Mouse (Mus musculus): ENCODE results near the gene Irgc1. TPM values are rescaled to one million over a fixed set of nuclear protein-coding genes. Genes with fewer than 3 reads are reported as not detected.

Irgc1 gene
- total RNA-seq, 2 experiments from 2014 or later, result not detected

DNA sequence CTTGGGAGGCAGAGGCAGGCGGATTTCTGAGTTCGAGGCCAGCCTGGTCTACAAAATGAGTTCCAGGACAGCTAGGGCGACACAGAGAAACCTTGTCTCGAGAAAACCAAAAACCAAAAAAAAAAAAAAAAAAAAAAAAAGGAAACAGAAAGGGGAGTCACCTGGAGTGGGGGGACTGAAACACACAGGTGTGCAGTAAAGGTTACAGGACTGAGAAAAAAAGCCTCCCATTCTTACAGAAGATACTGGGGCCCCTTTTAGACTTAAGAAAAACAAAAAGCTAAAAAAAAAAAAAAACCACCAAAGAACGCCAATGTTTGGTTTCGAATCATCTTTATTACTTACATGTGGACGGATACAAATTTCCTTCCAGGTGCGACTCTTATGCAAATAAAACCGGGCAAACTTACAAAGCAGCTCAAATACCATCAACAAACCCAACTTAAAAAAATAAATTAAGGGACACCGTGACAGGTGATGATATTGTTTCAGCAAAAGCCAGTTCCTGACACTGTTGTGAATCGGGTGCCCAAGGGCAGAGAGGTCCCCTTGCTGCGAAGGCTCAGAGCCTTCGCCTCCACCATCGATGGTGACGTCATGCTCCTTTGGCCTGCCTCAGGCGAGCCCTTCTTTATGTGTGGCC lies 69.2 kb downstream of the Irgc1 start:
- intact Hi-C loops (cut with DNase I), result no loop called here
- DNase-seq (ENCODE audit: low spot score), result no peak

Other genes starting within 250 kb of the Irgc1 start
- 1 to 10 TPM; 3.6 to 4.0 TPM for gene Zfp111, start 240.9 kb downstream of the Irgc1 start, total RNA-seq (2021)
- 1 to 10 TPM; 1.7 to 2.1 TPM for gene Zfp109, start 214.7 kb downstream of the Irgc1 start, total RNA-seq (2021)
- 1 to 10 TPM; 1.7 to 1.8 TPM for gene Zfp108, start 197.5 kb downstream of the Irgc1 start, total RNA-seq (2021)
- 1 to 10 TPM; 3.2 to 3.7 TPM for gene Zfp93, start 181.9 kb downstream of the Irgc1 start, total RNA-seq (2021)
- 1 to 10 TPM; 3.1 to 4.5 TPM for gene Zfp61, start 151.1 kb downstream of the Irgc1 start, total RNA-seq (2021)
- 1 to 10 TPM; 1.8 to 2.5 TPM for gene Zfp94, start 135.6 kb downstream of the Irgc1 start, total RNA-seq (2021)
- gene Tescl, start 118.4 kb downstream of the Irgc1 start, total RNA-seq (2021), result not detected
- gene Lypd5, start 103.1 kb downstream of the Irgc1 start, total RNA-seq (2021), result not detected
- gene Kcnn4, start 82.0 kb downstream of the Irgc1 start, total RNA-seq (2021), result under 1 TPM; 0.70 to 0.81 TPM
- gene Smg9, start 52.7 kb downstream of the Irgc1 start, total RNA-seq (2021), result 1 to 10 TPM; 7.6 TPM
- 1 to 10 TPM; 2.1 to 2.2 TPM for gene Plaur, start 10.2 kb upstream of the Irgc1 start, total RNA-seq (2021)
- 10 to 100 TPM; 13.1 to 13.9 TPM for gene Cadm4, start 29.7 kb upstream of the Irgc1 start, total RNA-seq (2021)
- gene Zfp428, start 54.7 kb upstream of the Irgc1 start, total RNA-seq (2021), result 10 to 100 TPM; 15.1 to 15.6 TPM
- not detected for gene AC161166.1, start 60.2 kb upstream of the Irgc1 start, total RNA-seq (2021)
- 10 to 100 TPM; 15.7 to 18.2 TPM for gene Irgq, start 78.4 kb upstream of the Irgc1 start, total RNA-seq (2021)
- not detected for gene Pinlyp, start 93.8 kb upstream of the Irgc1 start, total RNA-seq (2021)
- 10 to 100 TPM; 27.8 to 27.9 TPM for gene Xrcc1, start 94.0 kb upstream of the Irgc1 start, total RNA-seq (2021)
- 10 to 100 TPM; 44.6 to 49.1 TPM for gene Ethe1, start 135.2 kb upstream of the Irgc1 start, total RNA-seq (2021)
- gene Zfp575, start 135.3 kb upstream of the Irgc1 start, total RNA-seq (2021), result under 1 TPM; 0.08 to 0.17 TPM
- gene Phldb3, start 158.5 kb upstream of the Irgc1 start, total RNA-seq (2021), result under 1 TPM; 0.50 to 0.57 TPM
- not detected for gene Lypd3, start 184.3 kb upstream of the Irgc1 start, total RNA-seq (2021)
- not detected for gene Tex101, start 224.4 kb upstream of the Irgc1 start, total RNA-seq (2021)

Data from heart, postnatal 25 days (tissue).